Mouse (Mus musculus) retina, postnatal 1 day (tissue): Measurements from ENCODE around the gene Gm10197.
A peak's percentile ranks its signal among the peaks of the same experiment; 100 is the strongest.

Experiments
- DNase-seq: peaks from one replicate; pipeline ENCODE4 v3.0.0-alpha.2; 2012

Gm10197 gene

DNA sequence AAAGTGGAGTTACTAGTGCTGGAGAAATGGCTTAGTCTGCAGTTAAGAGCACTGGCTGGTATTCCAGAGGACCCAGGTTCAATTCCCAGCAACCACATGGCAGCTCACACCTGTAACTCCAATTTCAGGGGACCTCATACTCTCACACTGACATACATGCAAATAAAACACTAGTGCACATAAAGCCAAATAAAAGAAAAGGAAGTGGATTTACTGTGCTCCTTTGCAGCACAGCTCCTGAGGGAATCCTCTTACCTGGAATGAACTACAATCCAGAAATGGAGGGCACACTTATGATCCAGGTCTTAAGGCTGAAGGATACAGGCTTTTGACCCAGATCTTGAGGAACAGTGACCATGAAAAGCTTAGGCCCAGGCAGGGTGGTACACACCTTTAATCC lies 22.1 kb upstream of the Gm10197 start:
- peak; percentile 33 for DNase-seq

DNA sequence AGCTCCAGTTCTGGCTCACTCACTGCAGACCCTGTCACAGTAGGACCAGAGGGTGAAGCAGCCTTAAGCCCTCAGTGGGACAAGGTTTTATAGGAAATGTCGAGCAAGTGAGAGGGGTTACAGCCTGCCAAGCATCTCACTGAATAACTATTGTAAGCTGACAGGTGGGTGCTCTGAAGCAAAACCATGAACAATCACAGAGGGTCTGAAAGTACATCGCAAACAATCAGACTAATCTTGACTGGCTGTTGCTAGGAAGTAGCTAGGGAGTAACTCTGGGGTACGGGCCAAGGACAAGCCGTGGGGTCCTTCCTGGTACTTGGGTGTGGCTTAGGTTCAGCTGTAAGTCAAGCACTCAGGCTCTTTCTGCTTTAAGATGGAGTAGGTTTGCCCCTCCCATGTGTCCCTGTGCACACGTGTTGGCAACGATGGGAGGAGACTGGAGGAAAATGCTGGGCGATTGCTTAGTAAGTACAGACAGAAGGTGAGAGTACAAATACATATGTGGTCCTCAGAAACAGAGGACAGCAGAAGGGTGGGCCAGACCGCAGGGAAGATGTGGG lies 21.3 kb upstream of the Gm10197 start:
- no peak for DNase-seq

GRCm38 (mm10) chr19:53391787-53392186 lies 20.2 kb upstream of the Gm10197 start:
- no peak for DNase-seq

GRCm38 (mm10) chr19:53391386-53391785 lies 19.8 kb upstream of the Gm10197 start:
- DNase-seq, result no peak

DNA sequence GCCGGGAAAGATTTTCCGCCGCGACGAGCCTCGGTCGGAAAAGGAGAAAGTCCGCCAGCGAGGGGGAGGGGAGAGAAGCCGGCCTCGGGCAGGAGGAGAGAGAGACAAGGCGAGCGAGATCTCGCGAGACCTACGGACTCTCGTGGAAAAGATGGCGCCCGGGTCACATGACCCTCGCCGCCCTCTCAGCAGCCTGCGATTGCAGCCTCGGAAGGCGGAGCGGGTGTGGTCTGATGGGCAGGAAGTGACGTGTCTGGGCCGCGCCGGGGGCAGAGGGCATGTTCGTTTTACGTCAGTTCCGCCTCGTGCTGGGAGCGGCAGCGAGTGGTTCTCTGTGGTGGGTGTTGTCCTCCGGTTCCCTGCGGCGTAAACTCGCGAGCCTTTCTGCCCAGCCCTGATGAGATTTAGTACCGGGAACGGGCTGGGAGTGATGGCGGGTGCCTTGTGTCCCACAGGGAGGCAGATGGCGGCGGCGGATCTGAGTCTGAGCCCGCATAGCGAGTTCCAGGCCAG lies 19.0 kb upstream of the Gm10197 start, which contains the start of gene Smndc1:
Gene Smndc1, minus strand, starts transcription at position 84 of the 513 bp plus-strand sequence.
- DNase-seq, result peak; percentile 100

GRCm38 (mm10) chr19:53389851-53390431 lies 18.4 kb upstream of the Gm10197 start:
- no peak for DNase-seq

- DNase-seq, result no peak
These were observed 17.9 kb upstream of the Gm10197 start for GRCm38 (mm10) chr19:53389417-53389816.

GRCm38 (mm10) chr19:53383336-53383735 lies 11.8 kb upstream of the Gm10197 start:
- DNase-seq, result no peak

GRCm38 (mm10) chr19:53378421-53378820 lies 6.9 kb upstream of the Gm10197 start:
- no peak for DNase-seq

- DNase-seq, result no peak
These were observed 6.1 kb upstream of the Gm10197 start for GRCm38 (mm10) chr19:53377652-53378051.

- no peak for DNase-seq
These were observed 4.2 kb upstream of the Gm10197 start for GRCm38 (mm10) chr19:53375816-53376215.

DNA sequence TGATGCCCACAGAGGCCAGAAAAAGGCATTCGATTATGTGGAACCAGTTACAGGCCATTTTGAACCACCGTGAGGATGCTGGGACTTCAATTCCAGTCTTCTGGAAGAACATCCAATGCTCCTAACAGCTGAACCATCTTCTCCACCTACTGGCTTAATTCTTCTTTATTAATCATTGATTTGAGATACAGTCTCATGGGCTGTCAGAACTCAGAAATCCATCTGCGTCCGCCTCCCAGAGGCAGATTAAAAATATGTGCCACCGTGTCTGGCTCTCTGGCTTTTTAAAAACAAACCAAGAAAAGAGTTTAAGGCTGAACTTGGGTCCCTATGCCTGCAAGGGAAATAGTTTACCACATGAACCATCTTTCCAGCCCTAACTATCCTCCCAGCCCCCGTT lies 3.7 kb upstream of the Gm10197 start:
- DNase-seq, result no peak

DNA sequence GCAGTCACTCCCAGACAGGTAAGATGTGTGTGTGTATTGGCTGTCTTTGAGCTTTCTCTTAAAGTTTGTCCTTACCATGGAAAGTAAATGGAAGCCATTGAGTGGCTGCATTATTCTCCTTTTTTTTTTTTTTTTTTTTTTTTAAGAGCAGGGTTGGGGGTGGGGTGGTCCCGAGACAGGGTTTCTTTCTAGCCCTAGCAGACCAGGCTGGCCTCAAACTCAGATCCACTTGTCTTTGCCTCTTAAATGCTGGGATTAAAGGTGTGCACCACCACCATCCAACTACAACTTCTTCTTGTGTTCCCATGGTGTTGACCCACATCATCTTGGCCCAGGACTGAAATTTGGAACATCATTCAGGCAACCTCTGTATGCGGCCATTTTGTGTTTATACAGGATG lies 2.0 kb upstream of the Gm10197 start:
- DNase-seq, result no peak

DNA sequence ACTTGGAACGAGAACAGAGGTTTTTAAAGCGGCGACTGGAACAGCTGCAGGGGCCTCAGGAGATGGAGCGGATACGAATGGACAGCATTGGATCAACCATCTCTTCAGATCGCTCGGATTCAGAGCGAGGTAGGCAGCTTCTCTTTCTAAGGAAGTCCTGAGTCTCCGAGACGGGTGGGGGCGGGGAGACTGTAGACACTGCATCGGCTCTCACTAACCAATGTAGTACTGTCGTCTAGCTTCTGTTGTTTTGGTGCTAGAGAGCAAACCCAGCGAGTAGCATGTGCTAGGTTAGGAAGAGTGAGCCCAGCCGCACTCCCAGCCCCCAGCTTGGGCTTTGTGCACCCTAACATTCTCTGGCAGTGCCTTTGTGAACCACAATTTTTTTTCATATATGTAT lies 1.3 kb downstream of the Gm10197 start:
- DNase-seq, result no peak

- peak; percentile 83 for DNase-seq
These were observed 2.0 kb downstream of the Gm10197 start for GRCm38 (mm10) chr19:53369469-53370043.

GRCm38 (mm10) chr19:53366881-53367280 lies 4.7 kb downstream of the Gm10197 start:
- DNase-seq, result no peak

DNA sequence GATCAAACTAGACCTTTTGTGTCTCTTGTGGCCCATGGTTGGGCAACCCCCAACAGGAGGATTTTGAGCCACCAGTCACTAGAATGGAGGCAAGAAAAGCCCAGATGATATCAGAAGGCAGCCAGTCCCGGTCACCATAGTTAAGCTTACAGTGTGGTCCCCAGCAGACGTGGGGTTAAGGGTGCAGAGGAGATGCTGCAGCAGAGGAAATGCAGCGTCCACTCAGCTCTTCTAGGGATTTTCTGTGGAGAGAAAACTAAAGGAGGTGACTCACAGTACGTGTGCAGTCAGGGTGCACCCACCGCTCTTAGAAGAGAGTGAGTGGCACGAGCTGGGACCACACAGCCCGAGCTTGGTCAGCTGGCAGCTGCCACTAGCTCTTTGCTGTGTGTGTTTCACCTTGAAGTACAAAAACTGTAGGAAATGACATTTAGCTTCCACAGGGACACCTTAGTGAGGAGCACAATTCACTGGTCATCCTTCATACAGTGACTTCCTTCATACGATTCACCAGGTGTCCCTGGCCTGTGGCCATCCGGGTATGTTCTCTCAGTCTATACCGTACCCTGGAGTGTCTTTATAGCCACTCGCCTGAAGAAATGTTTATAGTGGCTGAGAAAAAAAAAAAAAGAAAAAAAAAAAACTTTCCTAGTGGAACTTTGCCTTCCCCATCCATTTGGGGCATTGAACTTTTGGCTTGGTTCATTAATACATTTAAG lies 5.3 kb downstream of the Gm10197 start:
- no peak for DNase-seq

DNA sequence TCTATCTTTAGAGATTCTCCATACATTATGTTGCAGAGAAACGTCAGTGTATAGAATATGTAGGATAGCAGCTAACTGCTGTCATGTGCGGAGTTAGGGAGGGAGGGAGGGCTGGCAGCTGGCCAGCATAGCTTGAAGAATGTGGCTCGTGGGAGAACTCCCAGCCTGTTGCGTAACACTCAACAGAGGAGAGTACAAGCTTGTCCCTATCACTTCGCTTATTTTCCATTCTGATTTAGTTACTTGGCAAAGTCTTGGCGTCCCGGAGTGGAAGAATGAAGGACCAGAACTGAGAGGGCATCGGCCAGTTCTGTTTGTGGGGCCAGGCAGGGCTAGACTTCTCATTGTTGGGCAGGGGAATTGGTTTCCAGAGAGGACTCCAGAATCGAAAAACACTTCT lies 6.6 kb downstream of the Gm10197 start:
- DNase-seq, result peak; percentile 80

DNA sequence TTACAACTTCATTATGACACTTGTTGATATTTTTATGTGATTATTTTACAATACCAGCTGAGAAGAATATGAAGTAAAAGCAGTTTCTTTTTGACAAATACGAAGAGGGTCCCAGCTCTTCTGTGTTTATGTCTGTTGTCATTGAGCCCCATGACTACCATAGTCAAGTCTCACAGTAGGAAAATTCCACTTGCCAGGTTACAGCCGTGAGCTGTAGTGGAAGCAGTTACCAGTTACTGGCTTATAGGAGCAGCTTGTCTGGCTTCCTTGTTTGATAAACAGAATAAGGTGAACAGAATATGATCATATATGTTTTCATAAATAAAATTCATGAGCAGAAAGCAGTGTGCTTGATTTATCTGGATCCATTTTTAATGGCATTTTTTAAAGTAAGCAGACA lies 7.0 kb downstream of the Gm10197 start:
- DNase-seq, result no peak

DNA sequence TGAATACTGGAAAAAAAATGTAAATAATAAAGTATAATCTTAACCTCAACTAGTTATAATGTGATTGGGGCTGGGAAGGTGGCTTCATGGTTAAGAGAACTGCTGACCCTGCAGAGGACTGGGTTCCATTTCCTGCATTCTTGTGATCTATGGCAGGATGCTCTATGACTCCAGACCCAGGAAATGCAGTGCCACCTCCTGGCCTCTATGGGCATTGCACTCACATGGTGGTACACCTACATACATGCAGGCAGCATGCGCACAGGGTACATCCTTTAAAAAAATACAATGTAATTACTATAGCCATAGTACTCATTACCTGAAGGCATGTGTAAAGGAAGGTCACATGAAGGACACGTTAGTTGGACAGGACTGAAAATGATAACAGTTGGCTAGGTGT lies 8.6 kb downstream of the Gm10197 start:
- peak; percentile 41 for DNase-seq

DNA sequence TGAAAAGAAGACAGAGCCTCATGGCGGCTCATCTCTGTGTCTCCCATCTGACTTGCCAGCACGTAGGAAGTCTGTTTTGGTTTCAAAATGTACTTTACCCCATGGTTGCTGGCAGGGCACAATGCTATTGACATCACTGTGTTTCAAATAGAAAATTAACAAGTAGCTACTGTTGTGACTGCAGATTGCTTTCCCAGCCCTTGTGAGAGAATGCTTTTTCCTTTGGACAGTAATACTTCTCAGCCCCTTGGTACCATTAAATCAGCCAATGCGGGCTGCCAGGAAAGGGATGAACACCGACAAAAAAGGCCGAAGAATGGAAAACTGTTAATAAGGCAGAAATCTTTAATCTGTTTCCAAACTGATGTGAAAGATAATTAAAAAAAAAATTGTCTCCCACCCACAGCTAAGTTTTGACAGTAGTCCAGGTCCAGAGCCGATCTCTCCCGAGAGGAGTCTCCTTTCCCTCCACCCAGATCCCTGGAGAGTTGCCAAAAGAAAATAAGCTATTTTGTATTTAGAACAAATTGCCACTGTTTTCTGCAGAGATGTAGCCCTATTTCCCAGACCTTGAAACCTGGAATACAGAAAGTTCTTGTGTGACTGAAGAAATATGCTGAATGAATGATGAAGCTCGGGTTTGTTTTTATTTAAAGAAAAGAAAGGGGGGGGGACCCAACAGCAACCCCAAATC lies 11.2 kb downstream of the Gm10197 start:
- no peak for DNase-seq

DNA sequence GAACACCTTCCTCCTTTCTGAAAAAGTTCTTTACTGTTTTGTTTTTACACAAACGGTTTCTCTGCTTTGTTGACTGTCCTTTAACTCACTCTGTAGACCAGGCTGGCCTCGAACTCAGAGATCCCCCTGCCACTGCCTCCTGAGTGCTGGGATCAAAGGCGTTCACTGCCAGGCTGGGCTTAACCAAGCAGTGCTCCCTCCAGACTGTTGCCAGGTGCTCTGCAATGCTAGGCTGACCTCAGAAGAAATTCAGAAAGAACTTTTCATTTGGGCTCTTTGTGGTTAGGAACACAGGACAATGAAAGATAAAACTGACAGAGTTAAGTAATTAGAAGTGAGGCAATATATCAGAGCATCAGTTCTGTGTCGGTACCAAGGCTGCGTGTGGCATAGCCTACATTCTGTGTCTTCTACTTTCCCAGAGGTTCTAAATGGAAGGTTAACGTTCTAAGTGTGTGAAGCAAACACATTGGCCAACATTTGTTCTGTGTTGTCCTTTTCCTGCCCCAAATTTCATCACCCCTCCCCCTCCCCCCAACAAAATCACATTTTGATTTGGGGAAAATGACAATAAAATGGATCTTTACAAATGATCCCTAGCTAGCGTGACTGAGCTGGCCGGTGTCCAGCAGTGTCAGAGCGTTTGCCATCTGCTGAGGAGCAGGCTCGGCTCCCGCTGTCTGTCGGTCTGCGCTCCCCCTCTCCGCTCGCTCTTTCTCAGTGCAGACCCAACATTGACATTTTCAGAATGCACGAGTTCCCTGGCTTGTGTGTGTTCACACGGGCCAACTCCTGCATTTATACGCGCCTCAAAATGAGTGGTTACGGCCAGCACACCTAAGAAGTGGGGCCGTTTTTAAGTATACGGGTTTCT lies 12.2 kb downstream of the Gm10197 start:
- no peak for DNase-seq
